22 mouse cellular contexts compared by ENCODE assay signal in the genomic region with DNA sequence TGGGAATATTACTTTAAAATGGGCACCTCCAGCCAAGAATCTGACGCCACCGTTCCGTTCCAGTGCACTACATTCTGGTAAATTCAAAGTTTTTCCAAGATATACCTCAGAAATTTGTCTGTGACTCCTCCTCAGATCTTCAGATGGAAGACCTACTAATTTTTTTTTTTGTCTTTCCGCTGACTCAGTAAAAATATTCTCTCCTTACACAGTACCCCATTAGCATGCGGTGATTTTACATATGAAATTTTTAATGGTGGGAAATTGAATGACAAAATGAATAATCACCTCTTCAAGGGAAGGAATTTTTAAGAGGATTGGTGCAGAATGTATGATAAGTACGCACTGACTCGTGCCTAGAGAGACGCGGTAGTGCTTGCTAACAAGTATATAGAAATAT. TPM values are rescaled to one million over a fixed set of nuclear protein-coding genes. Genes with fewer than 3 reads are reported as not detected.
DNase-seq lines count a peak whose midpoint lies in the region; ATAC-seq and TF ChIP-seq lines count a peak whose summit lies in the region.
"Had no signal": no experiment of that assay in that cellular context is flagged by ENCODE, and none has a peak within 500 bp of the region (broad histone marks: within the 10 kb centered on the region; RNA-seq: fewer than 3 reads in every experiment).

No protein-coding gene starts in this region.

- H3K9ac ChIP-seq in forebrain, embryonic 14.5 days (ENCODE audit: low read length) = no peak overlapping the region
- H3K9ac ChIP-seq in liver, embryonic 11.5 days (ENCODE audit: low read depth, low read length) = no peak overlapping the region
- peak overlapping the region; percentile 100; the same call in 1 of the 2 replicates for H3K9ac ChIP-seq in hindbrain, embryonic 14.5 days
- no peak overlapping the region for H3K9ac ChIP-seq in midbrain, postnatal 0 days (replicated peaks; ENCODE audit: low read length, poor library complexity, severe bottlenecking)
- H3K9ac ChIP-seq in kidney, embryonic 15.5 days = no peak overlapping the region
- H3K9ac ChIP-seq: intestine, embryonic 15.5 days had no signal

- no peaks in the 10 kb centered on the region for H3K27me3 ChIP-seq in forebrain, embryonic 10.5 days (ENCODE audit: poor library complexity, severe bottlenecking)
- H3K27me3 ChIP-seq in forebrain, embryonic 14.5 days (replicated peaks; ENCODE audit: control insufficient read depth, insufficient read depth, low read length) = no peaks in the 10 kb centered on the region
- no peaks in the 10 kb centered on the region for H3K27me3 ChIP-seq in liver, embryonic 11.5 days (replicated peaks; ENCODE audit: control insufficient read depth, insufficient read depth, low read length)
- H3K27me3 ChIP-seq in hindbrain, embryonic 14.5 days (ENCODE audit: control insufficient read depth, insufficient read depth, low read length) = no peaks in the 10 kb centered on the region
- no peaks in the 10 kb centered on the region for H3K27me3 ChIP-seq in midbrain, postnatal 0 days (ENCODE audit: insufficient read depth, low read length)
- no peaks in the 10 kb centered on the region for H3K27me3 ChIP-seq in heart, embryonic 10.5 days (ENCODE audit: insufficient read depth, poor library complexity, severe bottlenecking)
- H3K27me3 ChIP-seq in kidney, embryonic 15.5 days = no peaks in the 10 kb centered on the region
- H3K27me3 ChIP-seq: intestine, embryonic 15.5 days had no signal

- peak overlapping the region; percentile 88; the same call in 1 of the 2 replicates for H3K4me3 ChIP-seq in forebrain, embryonic 10.5 days
- H3K4me3 ChIP-seq in forebrain, embryonic 14.5 days (ENCODE audit: low read depth, low read length) = no peak overlapping the region
- H3K4me3 ChIP-seq in liver, embryonic 11.5 days (ENCODE audit: low read depth, low read length) = no peak overlapping the region
- no peak overlapping the region for H3K4me3 ChIP-seq in hindbrain, embryonic 14.5 days (replicated peaks; ENCODE audit: low read length)
- H3K4me3 ChIP-seq in midbrain, postnatal 0 days (ENCODE audit: low read depth, low read length) = no peak overlapping the region
- H3K4me3 ChIP-seq in heart, embryonic 10.5 days = no peak overlapping the region
- H3K4me3 ChIP-seq in kidney, embryonic 15.5 days (replicated peaks) = no peak overlapping the region

- peaks cover 27% of the 10 kb centered on the region for H3K4me1 ChIP-seq in forebrain, embryonic 10.5 days
- peaks cover 19% of the 10 kb centered on the region for H3K4me1 ChIP-seq in forebrain, embryonic 14.5 days (ENCODE audit: control insufficient read depth, insufficient read depth, low read length)
- peaks cover 28% of the 10 kb centered on the region for H3K4me1 ChIP-seq in liver, embryonic 11.5 days (replicated peaks; ENCODE audit: control insufficient read depth, insufficient read depth, low read length)
- peaks cover 24% of the 10 kb centered on the region for H3K4me1 ChIP-seq in hindbrain, embryonic 14.5 days (replicated peaks; ENCODE audit: control insufficient read depth, insufficient read depth, low read length)
- 0 out of 2 replicates have a peak, but pooled peaks cover 5% of the 10 kb centered on the region for H3K4me1 ChIP-seq in midbrain, postnatal 0 days (ENCODE audit: insufficient read depth, low read length)
- H3K4me1 ChIP-seq in heart, embryonic 10.5 days = peaks cover 30% of the 10 kb centered on the region
- peaks cover 20% of the 10 kb centered on the region for H3K4me1 ChIP-seq in kidney, embryonic 15.5 days

- peaks cover 14% of the 10 kb centered on the region for H3K36me3 ChIP-seq in forebrain, embryonic 10.5 days (replicated peaks)
- H3K36me3 ChIP-seq in forebrain, embryonic 14.5 days (ENCODE audit: control insufficient read depth, insufficient read depth, low read length) = no peaks in the 10 kb centered on the region
- H3K36me3 ChIP-seq in liver, embryonic 11.5 days (ENCODE audit: control insufficient read depth, insufficient read depth, low read length) = peaks cover 2% of the 10 kb centered on the region; the same call in 1 of the 2 replicates
- H3K36me3 ChIP-seq in hindbrain, embryonic 14.5 days (replicated peaks; ENCODE audit: control insufficient read depth, insufficient read depth) = 0 out of 2 replicates have a peak, but pooled peaks cover 6% of the 10 kb centered on the region
- H3K36me3 ChIP-seq in midbrain, postnatal 0 days (ENCODE audit: insufficient read depth, low read length) = no peaks in the 10 kb centered on the region
- peaks cover 2% of the 10 kb centered on the region; the same call in 1 of the 2 replicates for H3K36me3 ChIP-seq in heart, embryonic 10.5 days
- H3K36me3 ChIP-seq in kidney, embryonic 15.5 days = no peaks in the 10 kb centered on the region
- H3K36me3 ChIP-seq: intestine, embryonic 15.5 days had no signal

- ATAC-seq in forebrain, embryonic 14.5 days = no peak
- ATAC-seq in liver, embryonic 11.5 days (replicated peaks; ENCODE audit: low FRiP score) = no peak
- ATAC-seq in hindbrain, embryonic 14.5 days (ENCODE audit: low FRiP score) = no peak
- no peak for ATAC-seq in midbrain, postnatal 0 days (ENCODE audit: low FRiP score)
- no peak for ATAC-seq in kidney, embryonic 15.5 days (replicated peaks; ENCODE audit: low FRiP score)
- ATAC-seq: intestine, embryonic 15.5 days had no signal

- H3K4me2 ChIP-seq in forebrain, embryonic 14.5 days (ENCODE audit: low read length) = no peak overlapping the region; the same call in 1 of the 2 replicates
- H3K4me2 ChIP-seq in liver, embryonic 11.5 days = peak overlapping the region; percentile 87
- no peak overlapping the region for H3K4me2 ChIP-seq in hindbrain, embryonic 14.5 days (replicated peaks)
- no peak overlapping the region for H3K4me2 ChIP-seq in midbrain, postnatal 0 days (ENCODE audit: low read depth, low read length, poor library complexity, severe bottlenecking)
- H3K4me2 ChIP-seq in kidney, embryonic 15.5 days = no peak overlapping the region

- no peak for TF ChIP-seq CTCF in midbrain, postnatal 0 days (IDR thresholded peaks at IDR 0.05)

- no peaks in the 10 kb centered on the region for H3K9me3 ChIP-seq in forebrain, embryonic 10.5 days
- no peaks in the 10 kb centered on the region for H3K9me3 ChIP-seq in forebrain, embryonic 14.5 days (replicated peaks; ENCODE audit: control insufficient read depth, low read length)
- H3K9me3 ChIP-seq in liver, embryonic 11.5 days (ENCODE audit: control insufficient read depth, low read length) = no peaks in the 10 kb centered on the region
- H3K9me3 ChIP-seq in hindbrain, embryonic 14.5 days (ENCODE audit: control insufficient read depth, low read length) = no peaks in the 10 kb centered on the region
- no peaks in the 10 kb centered on the region for H3K9me3 ChIP-seq in midbrain, postnatal 0 days (ENCODE audit: low read length)
- H3K9me3 ChIP-seq in heart, embryonic 10.5 days = no peaks in the 10 kb centered on the region
- no peaks in the 10 kb centered on the region for H3K9me3 ChIP-seq in kidney, embryonic 15.5 days (replicated peaks)
- H3K9me3 ChIP-seq: intestine, embryonic 15.5 days had no signal

- H3K27ac ChIP-seq in forebrain, embryonic 10.5 days = no peak overlapping the region
- H3K27ac ChIP-seq in forebrain, embryonic 14.5 days (ENCODE audit: low read depth, low read length) = no peak overlapping the region
- no peak overlapping the region for H3K27ac ChIP-seq in liver, embryonic 11.5 days (ENCODE audit: low read depth, low read length)
- H3K27ac ChIP-seq in hindbrain, embryonic 14.5 days = peak overlapping the region; percentile 97
- peak overlapping the region; percentile 99; the same call in 1 of the 2 replicates for H3K27ac ChIP-seq in midbrain, postnatal 0 days (ENCODE audit: low read depth, low read length)
- H3K27ac ChIP-seq in heart, embryonic 10.5 days = no peak overlapping the region
- no peak overlapping the region for H3K27ac ChIP-seq in kidney, embryonic 15.5 days
- H3K27ac ChIP-seq: kidney, postnatal 0 days had no signal

- DNase-seq in forebrain, embryonic 10.5 days (ENCODE audit: extremely low spot score, low spot score) = no peak
- DNase-seq in forebrain, embryonic 14.5 days (ENCODE audit: low spot score) = no peak
- DNase-seq in liver, embryonic 11.5 days (ENCODE audit: low spot score) = no peak
- no peak for DNase-seq in liver
- DNase-seq in hindbrain, embryonic 14.5 days (ENCODE audit: low spot score) = no peak
- no peak for DNase-seq in midbrain, postnatal 0 days (ENCODE audit: low spot score)
- no peak for DNase-seq in heart, embryonic 10.5 days (ENCODE audit: low spot score)
- DNase-seq: adrenal gland, postnatal 10 days; cerebellum, adult 11-12 months; gastrocnemius, postnatal 14 days; heart, postnatal 14 days; lung, adult 18-20 months; right cerebral cortex, postnatal 14 days had no signal

- WGBS in forebrain, embryonic 10.5 days = 93% methylated on average over 9 of the region's 9 CpGs
- WGBS in forebrain, embryonic 14.5 days = 84% methylated on average over 9 of the region's 9 CpGs
- WGBS in liver, embryonic 11.5 days = 84% methylated on average over 9 of the region's 9 CpGs
- WGBS in hindbrain, embryonic 14.5 days = 85% methylated on average over 9 of the region's 9 CpGs
- 83% methylated on average over 9 of the region's 9 CpGs for WGBS in midbrain, postnatal 0 days
- WGBS in heart, embryonic 10.5 days = 93% methylated on average over 9 of the region's 9 CpGs
- 93% methylated on average over 9 of the region's 9 CpGs for WGBS in kidney, embryonic 15.5 days

RNA-seq across cellular contexts. Expression of a gene that starts 1.6 kb away (rescaled TPM):
- 1,161 and 1,233 TPM in 2 replicates for polyA plus RNA-seq in forebrain, embryonic 10.5 days (2016; fragmentation: Nextera tagmentation; extraction: Ambion mirVana)
- 2,068 and 2,124 TPM in 2 replicates for polyA plus RNA-seq in forebrain, embryonic 14.5 days (2014; fragmentation: Nextera tagmentation; extraction: Ambion mirVana)
- 744 and 764 TPM in 2 replicates for polyA plus RNA-seq in liver, embryonic 11.5 days (2014; fragmentation: Nextera tagmentation; extraction: Ambion mirVana)
- polyA plus RNA-seq in hindbrain, embryonic 14.5 days (2014; fragmentation: Nextera tagmentation; extraction: Ambion mirVana) = 2,858 and 2,871 TPM in 2 replicates
- 1,303 and 1,380 TPM in 2 replicates for total RNA-seq in midbrain, postnatal 0 days (2014; rRNA removed)
- polyA plus RNA-seq in midbrain, postnatal 0 days (2015; fragmentation: Nextera tagmentation; extraction: Ambion mirVana) = 3,238 and 3,263 TPM in 2 replicates
- polyA plus RNA-seq in heart, embryonic 10.5 days (2016; fragmentation: Nextera tagmentation; extraction: Ambion mirVana) = 738 and 942 TPM in 2 replicates
- polyA plus RNA-seq in kidney, embryonic 15.5 days (2015; fragmentation: Nextera tagmentation; extraction: Ambion mirVana) = 1,006 and 1,087 TPM in 2 replicates

RNA-seq across cellular contexts. Expression of a gene that starts 20.8 kb away (rescaled TPM):
- not detected in 2 replicates for polyA plus RNA-seq in forebrain, embryonic 10.5 days (2016; fragmentation: Nextera tagmentation; extraction: Ambion mirVana)
- not detected in 2 replicates for polyA plus RNA-seq in forebrain, embryonic 14.5 days (2014; fragmentation: Nextera tagmentation; extraction: Ambion mirVana)
- polyA plus RNA-seq in liver, embryonic 11.5 days (2014; fragmentation: Nextera tagmentation; extraction: Ambion mirVana) = not detected in 2 replicates
- polyA plus RNA-seq in hindbrain, embryonic 14.5 days (2014; fragmentation: Nextera tagmentation; extraction: Ambion mirVana) = not detected in 2 replicates
- not detected in 2 replicates for total RNA-seq in midbrain, postnatal 0 days (2014; rRNA removed)
- 0.27 and 0.28 TPM in 2 replicates for polyA plus RNA-seq in midbrain, postnatal 0 days (2015; fragmentation: Nextera tagmentation; extraction: Ambion mirVana)
- 0.52 TPM in 1 of 2 replicates, not detected in the other for polyA plus RNA-seq in heart, embryonic 10.5 days (2016; fragmentation: Nextera tagmentation; extraction: Ambion mirVana)
- polyA plus RNA-seq in kidney, embryonic 15.5 days (2015; fragmentation: Nextera tagmentation; extraction: Ambion mirVana) = not detected in 2 replicates
- total RNA-seq: adrenal gland, postnatal 10 days; gastrocnemius, postnatal 14 days; heart, postnatal 14 days; layer of hippocampus, adult 8-10 months; left cerebral cortex, adult 18-20 months; megakaryocyte-erythroid progenitor cell, adult 5-6 weeks had no signal
- polyA plus RNA-seq: embryonic facial prominence, embryonic 11.5 days; erythroblast, embryonic 14.5 days; intestine, embryonic 15.5 days; kidney, postnatal 0 days; stomach, embryonic 16.5 days had no signal

Comparison
In these comparisons a context has a peak if more than half of its experiments do, and no peak if none do; other contexts are left out.
1. H3K27ac ChIP-seq: peak in hindbrain, embryonic 14.5 days (single experiment) and midbrain, postnatal 0 days (single experiment); none in forebrain, embryonic 10.5 days (single experiment), forebrain, embryonic 14.5 days (single experiment), liver, embryonic 11.5 days (single experiment), heart, embryonic 10.5 days (single experiment) and kidney, embryonic 15.5 days (single experiment).